Mouse (Mus musculus): ENCODE measurements at regions not wholly inside any gene's neighbourhood (a gene's known extent, or its start where the extent isn't known, plus 50 kb on each side); places are given as distances from the start of the nearest gene placed in this dataset.

- TF ChIP-seq CTCF (IDR thresholded peaks at IDR 0.05) (no peak), EP300 (IDR thresholded peaks at IDR 0.05) (no peak)
Measured at GRCm38 (mm10) chr3:60398796-60399195, 73.8 kb upstream of the Mbnl1 start.
